Mouse (Mus musculus): ENCODE results near the gene Cdc34. TPM values are rescaled to one million over a fixed set of nuclear protein-coding genes. Genes with fewer than 3 reads are reported as not detected.

Cdc34 gene
- polyA plus RNA-seq (2014; fragmentation: Illumina TruSeq; extraction: RNeasy Lipid Tissue Mini Kit (QIAGEN cat#74804); ENCODE audit: low read depth, low replicate concordance), result not detected

GRCm38 (mm10) chr10:79681591-79682245, at the start of gene Cdc34:
Cdc34 (plus strand) TSS chr10:79682195.

GRCm38 (mm10) chr10:79637128-79638110, 44.6 kb upstream of the Cdc34 start, which contains the start of gene Shc2:
Shc2 (minus strand) TSS chr10:79637918.

GRCm38 (mm10) chr10:79645711-79646110, 36.3 kb upstream of the Cdc34 start, which contains the start of gene Odf3l2:
Odf3l2 (minus strand) TSS chr10:79645738.

GRCm38 (mm10) chr10:79664131-79664665, 17.8 kb upstream of the Cdc34 start, which contains the start of gene Madcam1:
Madcam1 (plus strand) TSS chr10:79664559.

GRCm38 (mm10) chr10:79668771-79669575, 13.0 kb upstream of the Cdc34 start, which contains the start of gene Tpgs1:
Tpgs1 (plus strand) TSS chr10:79669369.

GRCm38 (mm10) chr10:79688720-79689119, 6.7 kb downstream of the Cdc34 start, which contains the start of gene Gzmm:
Gzmm (plus strand) TSS chr10:79689020.

GRCm38 (mm10) chr10:79704065-79704969, 22.3 kb downstream of the Cdc34 start, which contains the start of gene Bsg:
Bsg (plus strand) TSS chr10:79704491.

GRCm38 (mm10) chr10:79716254-79716987, 34.4 kb downstream of the Cdc34 start, which contains the start of gene Hcn2:
Hcn2 (plus strand) TSS chr10:79716634.

Other genes with a start within 250 kb of the Cdc34 start
- gene Vmn2r83, start 213.5 kb upstream of the Cdc34 start, polyA plus RNA-seq (2014; fragmentation: Illumina TruSeq; extraction: RNeasy Lipid Tissue Mini Kit (QIAGEN cat#74804); ENCODE audit: low read depth, low replicate concordance), result not detected
- 9.2 TPM for gene Plpp2, start 148.4 kb upstream of the Cdc34 start, polyA plus RNA-seq (2014; fragmentation: Illumina TruSeq; extraction: RNeasy Lipid Tissue Mini Kit (QIAGEN cat#74804); ENCODE audit: low read depth, low replicate concordance)
- not detected for gene Mier2, start 127.0 kb upstream of the Cdc34 start, polyA plus RNA-seq (2014; fragmentation: Illumina TruSeq; extraction: RNeasy Lipid Tissue Mini Kit (QIAGEN cat#74804); ENCODE audit: low read depth, low replicate concordance)
- gene Theg, start 94.9 kb upstream of the Cdc34 start, polyA plus RNA-seq (2014; fragmentation: Illumina TruSeq; extraction: RNeasy Lipid Tissue Mini Kit (QIAGEN cat#74804); ENCODE audit: low read depth, low replicate concordance), result not detected
- 0.16 TPM for gene C2cd4c, start 68.2 kb upstream of the Cdc34 start, polyA plus RNA-seq (2014; fragmentation: Illumina TruSeq; extraction: RNeasy Lipid Tissue Mini Kit (QIAGEN cat#74804); ENCODE audit: low read depth, low replicate concordance)
- gene Shc2, start 44.3 kb upstream of the Cdc34 start, polyA plus RNA-seq (2014; fragmentation: Illumina TruSeq; extraction: RNeasy Lipid Tissue Mini Kit (QIAGEN cat#74804); ENCODE audit: low read depth, low replicate concordance), result 1.5 TPM
- gene Odf3l2, start 36.5 kb upstream of the Cdc34 start, polyA plus RNA-seq (2014; fragmentation: Illumina TruSeq; extraction: RNeasy Lipid Tissue Mini Kit (QIAGEN cat#74804); ENCODE audit: low read depth, low replicate concordance), result not detected
- not detected for gene Madcam1, start 17.6 kb upstream of the Cdc34 start, polyA plus RNA-seq (2014; fragmentation: Illumina TruSeq; extraction: RNeasy Lipid Tissue Mini Kit (QIAGEN cat#74804); ENCODE audit: low read depth, low replicate concordance)
- gene Tpgs1, start 12.8 kb upstream of the Cdc34 start, polyA plus RNA-seq (2014; fragmentation: Illumina TruSeq; extraction: RNeasy Lipid Tissue Mini Kit (QIAGEN cat#74804); ENCODE audit: low read depth, low replicate concordance), result not detected
- not detected for gene Gzmm, start 6.8 kb downstream of the Cdc34 start, polyA plus RNA-seq (2014; fragmentation: Illumina TruSeq; extraction: RNeasy Lipid Tissue Mini Kit (QIAGEN cat#74804); ENCODE audit: low read depth, low replicate concordance)
- gene Bsg, start 22.3 kb downstream of the Cdc34 start, polyA plus RNA-seq (2014; fragmentation: Illumina TruSeq; extraction: RNeasy Lipid Tissue Mini Kit (QIAGEN cat#74804); ENCODE audit: low read depth, low replicate concordance), result 376 TPM
- 0.22 TPM for gene Hcn2, start 34.4 kb downstream of the Cdc34 start, polyA plus RNA-seq (2014; fragmentation: Illumina TruSeq; extraction: RNeasy Lipid Tissue Mini Kit (QIAGEN cat#74804); ENCODE audit: low read depth, low replicate concordance)
- gene Polrmt, start 64.4 kb downstream of the Cdc34 start, polyA plus RNA-seq (2014; fragmentation: Illumina TruSeq; extraction: RNeasy Lipid Tissue Mini Kit (QIAGEN cat#74804); ENCODE audit: low read depth, low replicate concordance), result 0.82 TPM
- not detected for gene Fgf22, start 72.9 kb downstream of the Cdc34 start, polyA plus RNA-seq (2014; fragmentation: Illumina TruSeq; extraction: RNeasy Lipid Tissue Mini Kit (QIAGEN cat#74804); ENCODE audit: low read depth, low replicate concordance)
- 0.73 TPM for gene Rnf126, start 84.8 kb downstream of the Cdc34 start, polyA plus RNA-seq (2014; fragmentation: Illumina TruSeq; extraction: RNeasy Lipid Tissue Mini Kit (QIAGEN cat#74804); ENCODE audit: low read depth, low replicate concordance)
- 2.5 TPM for gene Fstl3, start 95.1 kb downstream of the Cdc34 start, polyA plus RNA-seq (2014; fragmentation: Illumina TruSeq; extraction: RNeasy Lipid Tissue Mini Kit (QIAGEN cat#74804); ENCODE audit: low read depth, low replicate concordance)
- gene Prss57, start 108.8 kb downstream of the Cdc34 start, polyA plus RNA-seq (2014; fragmentation: Illumina TruSeq; extraction: RNeasy Lipid Tissue Mini Kit (QIAGEN cat#74804); ENCODE audit: low read depth, low replicate concordance), result not detected
- 0.69 TPM for gene Palm, start 111.4 kb downstream of the Cdc34 start, polyA plus RNA-seq (2014; fragmentation: Illumina TruSeq; extraction: RNeasy Lipid Tissue Mini Kit (QIAGEN cat#74804); ENCODE audit: low read depth, low replicate concordance)
- 12.8 TPM for gene Misp, start 138.8 kb downstream of the Cdc34 start, polyA plus RNA-seq (2014; fragmentation: Illumina TruSeq; extraction: RNeasy Lipid Tissue Mini Kit (QIAGEN cat#74804); ENCODE audit: low read depth, low replicate concordance)
- gene Ptbp1, start 172.2 kb downstream of the Cdc34 start, polyA plus RNA-seq (2014; fragmentation: Illumina TruSeq; extraction: RNeasy Lipid Tissue Mini Kit (QIAGEN cat#74804); ENCODE audit: low read depth, low replicate concordance), result 91.3 TPM
- not detected for gene Prtn3, start 192.3 kb downstream of the Cdc34 start, polyA plus RNA-seq (2014; fragmentation: Illumina TruSeq; extraction: RNeasy Lipid Tissue Mini Kit (QIAGEN cat#74804); ENCODE audit: low read depth, low replicate concordance)
- gene Plppr3, start 192.4 kb downstream of the Cdc34 start, polyA plus RNA-seq (2014; fragmentation: Illumina TruSeq; extraction: RNeasy Lipid Tissue Mini Kit (QIAGEN cat#74804); ENCODE audit: low read depth, low replicate concordance), result not detected
- not detected for gene Elane, start 204.1 kb downstream of the Cdc34 start, polyA plus RNA-seq (2014; fragmentation: Illumina TruSeq; extraction: RNeasy Lipid Tissue Mini Kit (QIAGEN cat#74804); ENCODE audit: low read depth, low replicate concordance)
- gene Cfd, start 208.7 kb downstream of the Cdc34 start, polyA plus RNA-seq (2014; fragmentation: Illumina TruSeq; extraction: RNeasy Lipid Tissue Mini Kit (QIAGEN cat#74804); ENCODE audit: low read depth, low replicate concordance), result 0.88 TPM
- gene Med16, start 226.7 kb downstream of the Cdc34 start, polyA plus RNA-seq (2014; fragmentation: Illumina TruSeq; extraction: RNeasy Lipid Tissue Mini Kit (QIAGEN cat#74804); ENCODE audit: low read depth, low replicate concordance), result 0.19 TPM
- not detected for gene Gm26602, start 228.7 kb downstream of the Cdc34 start, polyA plus RNA-seq (2014; fragmentation: Illumina TruSeq; extraction: RNeasy Lipid Tissue Mini Kit (QIAGEN cat#74804); ENCODE audit: low read depth, low replicate concordance)
- gene Kiss1r, start 234.8 kb downstream of the Cdc34 start, polyA plus RNA-seq (2014; fragmentation: Illumina TruSeq; extraction: RNeasy Lipid Tissue Mini Kit (QIAGEN cat#74804); ENCODE audit: low read depth, low replicate concordance), result 0.35 TPM
- gene R3hdm4, start 239.0 kb downstream of the Cdc34 start, polyA plus RNA-seq (2014; fragmentation: Illumina TruSeq; extraction: RNeasy Lipid Tissue Mini Kit (QIAGEN cat#74804); ENCODE audit: low read depth, low replicate concordance), result 21.3 TPM
- 2.5 TPM for gene Arid3a, start 244.8 kb downstream of the Cdc34 start, polyA plus RNA-seq (2014; fragmentation: Illumina TruSeq; extraction: RNeasy Lipid Tissue Mini Kit (QIAGEN cat#74804); ENCODE audit: low read depth, low replicate concordance)